Mouse (Mus musculus) thymus, adult 2 months (tissue): Measurements from ENCODE around the gene Gsg1l. TPM values are rescaled to one million over a fixed set of nuclear protein-coding genes. Genes with fewer than 3 reads are reported as not detected.

Experiments
- DNase-seq: peaks from one replicate; pipeline ENCODE4 v3.0.0; 2021
- H3K27ac ChIP-seq: fragments of 200-500 bp; 2 replicates; pipeline ENCODE4 v1.5.1; 2012; ENCODE audit warnings: low read length, control low read depth; ENCODE audit not compliant: control insufficient read depth, insufficient read depth
- H3K27me3 ChIP-seq: fragments of 200-500 bp; 2 replicates; pipeline ENCODE4 v1.6.1; 2012; ENCODE audit warnings: mild to moderate bottlenecking, low read length, moderate library complexity, mixed read lengths; ENCODE audit not compliant: control insufficient read depth, insufficient read depth
- H3K36me3 ChIP-seq: fragments of 200-500 bp; 2 replicates; pipeline ENCODE4 v1.6.1; 2012; ENCODE audit warnings: mild to moderate bottlenecking, low read length, moderate library complexity; ENCODE audit not compliant: control insufficient read depth, insufficient read depth
- H3K4me1 ChIP-seq: fragments of 200-500 bp; replicated peaks from 2 replicates; pipeline ENCODE4 v1.6.1; 2012; ENCODE audit warnings: low read length; ENCODE audit not compliant: control insufficient read depth, insufficient read depth
- H3K4me3 ChIP-seq: fragments of 200-500 bp; 2 replicates; pipeline ENCODE4 v1.5.1; 2012; ENCODE audit warnings: mild to moderate bottlenecking, low read length, control low read depth, moderate library complexity; ENCODE audit not compliant: control insufficient read depth, insufficient read depth
- CTCF ChIP-seq: fragments of 200-500 bp; IDR thresholded peaks from 2 replicates; pipeline ENCODE4 v1.5.1; 2012; ENCODE audit warnings: mild to moderate bottlenecking, control low read depth, low read length, moderate library complexity, borderline replicate concordance; ENCODE audit not compliant: control insufficient read depth, poor library complexity, insufficient read depth; ENCODE audit errors: extremely low read depth
- POLR2A ChIP-seq: fragments of 200-500 bp; IDR thresholded peaks from 2 replicates; pipeline ENCODE4 v1.6.1; 2012; ENCODE audit warnings: mild to moderate bottlenecking, low read length, control low read depth, moderate library complexity; ENCODE audit not compliant: control insufficient read depth, poor library complexity, insufficient read depth; ENCODE audit errors: extremely low read depth
- WGBS: fragments of 180-500 bp; shearing (Covaris S2); methylation state at CpG from one replicate; pipeline ENCODE4 v1.1.7; 2018; 5-methylcytosine and 5-hydroxymethylcytosine counted together
- polyA plus RNA-seq: library from polyadenylated mRNA; depleted of rRNA; stranded (reverse); fragments of >200 nt; gene quantifications from 2 replicates; pipeline ENCODE4 v1.2.3, GENCODE M21; 2012

The Gsg1l gene
- polyA plus RNA-seq, 1 experiment, result 0.94 TPM

GRCm38 (mm10) chr7:126054574-126054973, 27.6 kb downstream of the Gsg1l start:
- no peaks in the 10 kb centered on the region for H3K27me3 ChIP-seq
- no peaks in the 10 kb centered on the region for H3K36me3 ChIP-seq
- no peaks in the 10 kb centered on the region for H3K4me1 ChIP-seq
- no peak overlapping the region for H3K4me3 ChIP-seq
- no peak for DNase-seq
- TF ChIP-seq POLR2A (no peak), CTCF (no peak)
- no peak overlapping the region for H3K27ac ChIP-seq
- 65% methylated on average over 6 of the region's 6 CpGs for WGBS

GRCm38 (mm10) chr7:126053618-126054017, 28.6 kb downstream of the Gsg1l start:
- Histone ChIP-seq H3K4me1 (no peaks in the 10 kb centered on the region), H3K4me3 (no peak overlapping the region), H3K27me3 (no peaks in the 10 kb centered on the region), H3K27ac (no peak overlapping the region), H3K36me3 (no peaks in the 10 kb centered on the region)
- DNase-seq, result no peak
- no peak for TF ChIP-seq CTCF
- TF ChIP-seq POLR2A, result no peak
- 52% methylated on average over 7 of the region's 7 CpGs for WGBS

GRCm38 (mm10) chr7:126051910-126052309, 30.3 kb downstream of the Gsg1l start:
- no peak overlapping the region for H3K27ac ChIP-seq
- H3K4me1 ChIP-seq, result no peaks in the 10 kb centered on the region
- H3K4me3 ChIP-seq, result no peak overlapping the region
- DNase-seq, result no peak
- WGBS, result 52% methylated on average over 6 of the region's 6 CpGs
- TF ChIP-seq CTCF, result no peak
- no peak for TF ChIP-seq POLR2A
- no peaks in the 10 kb centered on the region for H3K36me3 ChIP-seq
- H3K27me3 ChIP-seq, result no peaks in the 10 kb centered on the region

DNA sequence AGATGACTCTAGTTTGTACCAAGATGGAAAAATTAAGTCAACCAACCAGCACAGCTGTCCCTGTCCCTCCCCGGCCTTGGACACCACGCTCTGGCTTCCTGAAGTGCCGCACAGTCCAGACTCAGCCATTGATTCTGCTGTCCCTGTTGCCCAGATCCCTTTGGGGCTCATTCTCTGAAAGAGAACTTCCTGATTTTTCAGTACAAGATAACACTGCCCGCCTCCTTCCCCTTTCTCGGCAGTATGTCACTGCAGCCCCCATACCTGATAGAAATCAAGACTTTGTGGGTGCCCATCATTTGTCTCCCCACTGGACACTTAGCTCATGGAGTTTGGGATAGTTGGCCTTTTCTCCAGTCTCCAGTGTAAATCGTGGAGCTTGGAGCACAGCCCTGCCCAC, 37.1 kb downstream of the Gsg1l start:
- no peak for TF ChIP-seq CTCF
- no peak for TF ChIP-seq POLR2A
- DNase-seq, result no peak
- 50% methylated on average over 6 of the region's 6 CpGs for WGBS
- H3K4me1 ChIP-seq, result no peaks in the 10 kb centered on the region
- H3K27ac ChIP-seq, result no peak overlapping the region
- no peak overlapping the region for H3K4me3 ChIP-seq
- H3K36me3 ChIP-seq, result no peaks in the 10 kb centered on the region
- no peaks in the 10 kb centered on the region for H3K27me3 ChIP-seq

DNA sequence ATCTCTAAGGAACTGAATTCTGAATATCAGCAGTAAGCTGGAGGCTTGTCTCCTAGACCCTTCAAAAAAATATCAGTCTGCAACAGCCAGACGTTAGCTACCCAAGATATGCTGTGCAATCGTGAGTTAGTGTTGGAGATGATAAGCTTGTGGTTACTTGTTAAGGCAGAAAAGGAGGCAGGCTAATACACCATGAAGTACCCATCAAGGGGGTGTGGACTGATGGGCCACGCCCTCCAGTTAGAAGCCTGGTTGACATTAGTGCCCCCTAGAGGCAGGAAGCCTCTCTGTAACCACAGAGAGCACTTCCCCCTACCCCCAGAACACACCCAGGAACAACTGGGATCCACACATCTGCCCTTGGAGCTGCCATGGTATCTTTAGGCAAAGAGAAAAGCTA, 39.9 kb downstream of the Gsg1l start:
- no peak for DNase-seq
- H3K4me3 ChIP-seq, result no peak overlapping the region
- H3K36me3 ChIP-seq, result no peaks in the 10 kb centered on the region
- H3K27ac ChIP-seq, result no peak overlapping the region
- no peaks in the 10 kb centered on the region for H3K4me1 ChIP-seq
- H3K27me3 ChIP-seq, result no peaks in the 10 kb centered on the region
- TF ChIP-seq POLR2A (no peak), CTCF (no peak)
- WGBS, result 16% methylated on average over 3 of the region's 3 CpGs

DNA sequence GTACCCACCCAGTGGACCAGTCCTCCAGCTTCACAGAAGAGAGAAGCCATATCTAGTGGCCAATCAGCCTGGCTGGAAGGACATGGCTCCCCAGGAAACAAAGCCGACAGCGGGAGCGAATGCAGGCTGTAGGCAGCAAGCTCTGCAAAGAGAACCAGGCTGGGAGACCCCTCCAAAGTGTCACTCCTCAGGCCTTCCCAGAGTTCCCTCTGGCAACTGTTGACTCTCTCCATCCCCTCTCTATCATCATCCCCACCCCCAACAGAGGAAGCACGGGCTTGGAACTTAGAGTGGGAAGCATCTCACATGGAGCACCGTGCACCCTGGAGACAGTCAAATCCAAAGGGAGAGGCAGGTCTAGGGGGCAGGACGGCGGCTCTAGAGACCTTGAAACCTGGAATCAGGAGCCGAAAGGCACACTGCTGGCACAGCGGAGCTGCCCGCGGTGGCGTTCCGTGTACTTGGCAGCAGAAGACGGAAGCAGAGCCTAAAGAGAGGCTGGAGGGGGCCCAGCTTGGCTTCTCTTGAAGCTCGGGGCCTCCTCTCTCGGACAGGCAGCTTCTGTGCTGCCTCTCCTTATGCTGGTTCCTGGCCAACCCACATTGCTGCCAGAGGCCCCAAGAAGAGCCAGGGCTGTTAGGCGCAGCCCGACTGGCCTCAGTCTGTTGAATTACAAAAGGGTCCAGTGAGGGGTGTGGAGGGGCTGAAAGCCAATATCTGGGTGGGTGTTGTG, 41.3 kb downstream of the Gsg1l start:
- Histone ChIP-seq H3K27me3 (no peaks in the 10 kb centered on the region), H3K4me3 (no peak overlapping the region), H3K4me1 (no peaks in the 10 kb centered on the region), H3K36me3 (no peaks in the 10 kb centered on the region), H3K27ac (no peak overlapping the region)
- no peak for TF ChIP-seq POLR2A
- TF ChIP-seq CTCF, result no peak
- DNase-seq, result no peak
- 88% methylated on average over 18 of the region's 18 CpGs for WGBS

DNA sequence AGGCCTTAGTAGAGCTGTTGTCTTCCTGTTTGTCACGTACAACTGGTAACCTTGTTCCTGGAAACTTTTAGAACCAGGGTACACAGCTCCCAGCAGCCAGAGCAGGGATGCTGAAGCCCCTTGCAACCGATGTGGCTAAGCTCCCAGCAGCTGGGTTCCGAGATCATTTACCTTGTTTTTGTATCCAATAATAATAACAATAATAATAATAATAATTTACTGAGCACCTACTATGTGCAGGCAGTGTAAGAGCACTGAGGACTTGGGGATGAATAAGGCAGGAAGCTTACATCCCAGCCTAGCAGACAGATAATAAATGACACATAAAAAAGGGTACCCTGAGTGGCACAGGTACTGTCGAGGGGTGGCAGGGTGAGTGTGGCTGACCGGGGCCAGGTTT, 42.4 kb downstream of the Gsg1l start:
- no peak for TF ChIP-seq POLR2A
- no peak for TF ChIP-seq CTCF
- H3K4me1 ChIP-seq, result no peaks in the 10 kb centered on the region
- H3K27me3 ChIP-seq, result no peaks in the 10 kb centered on the region
- 88% methylated on average over 5 of the region's 5 CpGs for WGBS
- H3K4me3 ChIP-seq, result no peak overlapping the region
- no peak for DNase-seq
- H3K36me3 ChIP-seq, result no peaks in the 10 kb centered on the region
- no peak overlapping the region for H3K27ac ChIP-seq
